Mouse (Mus musculus) neural tube, embryonic 12.5 days (tissue): ENCODE measurements around the gene Olfr456. TPM values are rescaled to one million over a fixed set of nuclear protein-coding genes. Genes with fewer than 3 reads are reported as not detected.

ENCODE experiments used
- polyA plus RNA-seq: library from polyadenylated mRNA; unstranded; fragments of >200 nt; fragmentation: Nextera tagmentation; extraction: Ambion mirVana; gene quantifications from 2 replicates; pipeline ENCODE4 v1.2.1, GENCODE M21; 2016

The Olfr456 gene
- polyA plus RNA-seq, 1 experiment from 2014 or later = not detected

Other genes starting within 250 kb of the Olfr456 start
- 16.3 and 17.3 TPM in 2 replicates for gene Gstk1, start 241.3 kb downstream of the Olfr456 start, polyA plus RNA-seq
- 0.44 and 0.70 TPM in 2 replicates for gene Tmem139, start 225.2 kb downstream of the Olfr456 start, polyA plus RNA-seq
- gene Casp2, start 222.2 kb downstream of the Olfr456 start, polyA plus RNA-seq = 57.2 and 58.8 TPM in 2 replicates
- 1.5 and 1.9 TPM in 2 replicates for gene Clcn1, start 200.5 kb downstream of the Olfr456 start, polyA plus RNA-seq
- 6.4 and 6.5 TPM in 2 replicates for gene Fam131b, start 162.6 kb downstream of the Olfr456 start, polyA plus RNA-seq
- 71.4 and 77.5 TPM in 2 replicates for gene Zyx, start 137.6 kb downstream of the Olfr456 start, polyA plus RNA-seq
- 0.96 and 1.3 TPM in 2 replicates for gene Epha1, start 113.9 kb downstream of the Olfr456 start, polyA plus RNA-seq
- not detected in 2 replicates for gene Tas2r143, start 87.0 kb downstream of the Olfr456 start, polyA plus RNA-seq
- not detected in 2 replicates for gene Tas2r135, start 81.8 kb downstream of the Olfr456 start, polyA plus RNA-seq
- gene Tas2r126, start 52.7 kb downstream of the Olfr456 start, polyA plus RNA-seq = not detected in 2 replicates
- gene Olfr458, start 22.0 kb downstream of the Olfr456 start, polyA plus RNA-seq = not detected in 2 replicates
- not detected in 2 replicates for gene Olfr457, start 10.9 kb downstream of the Olfr456 start, polyA plus RNA-seq
- gene Olfr455, start 60.4 kb upstream of the Olfr456 start, polyA plus RNA-seq = not detected in 2 replicates
- gene Tcaf3, start 110.5 kb upstream of the Olfr456 start, polyA plus RNA-seq = not detected in 2 replicates
- 3.5 and 4.5 TPM in 2 replicates for gene Tcaf2, start 158.0 kb upstream of the Olfr456 start, polyA plus RNA-seq
- gene Tcaf1, start 222.9 kb upstream of the Olfr456 start, polyA plus RNA-seq = 182 and 184 TPM in 2 replicates